Mouse (Mus musculus): Measurements from ENCODE around the gene Bspry. TPM values are rescaled to one million over a fixed set of nuclear protein-coding genes. Genes with fewer than 3 reads are reported as not detected.

The Bspry gene
- polyA plus RNA-seq, 2 experiments from 2014 or later, result 1.0 to 2.1 TPM

GRCm38 (mm10) chr4:62484928-62485327 is 5.1 kb downstream of the Bspry start:
- no peak for ATAC-seq

GRCm38 (mm10) chr4:62485450-62486161 is 5.8 kb downstream of the Bspry start:
- no peak for ATAC-seq

GRCm38 (mm10) chr4:62486162-62486696 is 6.4 kb downstream of the Bspry start:
- ATAC-seq, result no peak

GRCm38 (mm10) chr4:62487172-62487571 is 7.3 kb downstream of the Bspry start:
- no peak for ATAC-seq

GRCm38 (mm10) chr4:62487914-62488313 is 8.1 kb downstream of the Bspry start:
- ATAC-seq, result no peak

- no peak for ATAC-seq
These were observed 12.8 kb downstream of the Bspry start for GRCm38 (mm10) chr4:62492682-62493081.

GRCm38 (mm10) chr4:62494230-62494629 is 14.4 kb downstream of the Bspry start:
- ATAC-seq, result no peak

GRCm38 (mm10) chr4:62495946-62496345 is 16.1 kb downstream of the Bspry start:
- no peak for ATAC-seq

- no peak for ATAC-seq
These were observed 17.0 kb downstream of the Bspry start for GRCm38 (mm10) chr4:62496815-62497214.

GRCm38 (mm10) chr4:62500799-62501198 is 20.9 kb downstream of the Bspry start:
- no peak for ATAC-seq

GRCm38 (mm10) chr4:62501534-62501933 is 21.7 kb downstream of the Bspry start:
- ATAC-seq, result no peak

GRCm38 (mm10) chr4:62501964-62502732 is 22.3 kb downstream of the Bspry start:
- peak; percentile 77 for ATAC-seq

GRCm38 (mm10) chr4:62502969-62503368 is 23.1 kb downstream of the Bspry start:
- no peak for ATAC-seq

GRCm38 (mm10) chr4:62503374-62503970 is 23.6 kb downstream of the Bspry start, which contains the start of gene Hdhd3:
Gene Hdhd3, minus strand, starts transcription at chr4:62503467.
- no peak for ATAC-seq

- no peak for ATAC-seq
These were observed 26.1 kb downstream of the Bspry start for GRCm38 (mm10) chr4:62505991-62506390.

- ATAC-seq, result peak; percentile 60
These were observed 26.9 kb downstream of the Bspry start for GRCm38 (mm10) chr4:62506798-62507197.

- ATAC-seq, result no peak
These were observed 29.0 kb downstream of the Bspry start for GRCm38 (mm10) chr4:62508839-62509238.

- no peak for ATAC-seq
These were observed 30.1 kb downstream of the Bspry start for GRCm38 (mm10) chr4:62509946-62510345.

- no peak for ATAC-seq
These were observed 34.2 kb downstream of the Bspry start for GRCm38 (mm10) chr4:62513998-62514506.

GRCm38 (mm10) chr4:62514995-62515394 is 35.1 kb downstream of the Bspry start:
- ATAC-seq, result no peak

GRCm38 (mm10) chr4:62515490-62515889 is 35.6 kb downstream of the Bspry start:
- ATAC-seq, result no peak

- no peak for ATAC-seq
These were observed 36.2 kb downstream of the Bspry start for GRCm38 (mm10) chr4:62516079-62516478.

- ATAC-seq, result no peak
These were observed 36.7 kb downstream of the Bspry start for GRCm38 (mm10) chr4:62516579-62516978.

Measured in activated CD4-positive, CD25-positive, alpha-beta regulatory T cell, adult 4 months (primary cell).